Mouse (Mus musculus) heart, postnatal 0 days (tissue): Measurements from ENCODE around the gene Ugt1a10. TPM values are rescaled to one million over a fixed set of nuclear protein-coding genes. Genes with fewer than 3 reads are reported as not detected.

ENCODE experiments used
- ATAC-seq: fragments of 200-750 bp; cut with Nextera tagmentation; 2 replicates; pipeline ENCODE4 v1.8.0; 2017; ENCODE audit warnings: low read depth, moderate number of reproducible peaks, moderate library complexity; ENCODE audit not compliant: insufficient read depth
- DNase-seq: peaks from one replicate; pipeline ENCODE4 v3.0.0-alpha.2; 2016; ENCODE audit warnings: low spot score
- H3K27ac ChIP-seq: fragments of 300-500 bp; sonication (generic); 2 replicates; pipeline ENCODE4 v1.5.1; 2014; ENCODE audit warnings: low read depth, mild to moderate bottlenecking
- H3K27me3 ChIP-seq: fragments of 300-500 bp; sonication (generic); 2 replicates; pipeline ENCODE4 v1.6.1; 2014; ENCODE audit warnings: low read length, mixed read lengths; ENCODE audit not compliant: control insufficient read depth, insufficient read depth
- H3K36me3 ChIP-seq: fragments of 300-500 bp; sonication (generic); replicated peaks from 2 replicates; pipeline ENCODE4 v1.6.1; 2014; ENCODE audit warnings: low read length, mixed read lengths; ENCODE audit not compliant: control insufficient read depth, insufficient read depth
- H3K4me1 ChIP-seq: fragments of 300-500 bp; sonication (generic); 2 replicates; pipeline ENCODE4 v1.6.1; 2014; ENCODE audit warnings: antibody characterized with exemption; ENCODE audit not compliant: control insufficient read depth, insufficient read depth
- H3K4me2 ChIP-seq: fragments of 300-500 bp; sonication (generic); 2 replicates; pipeline ENCODE4 v1.6.1; 2014; ENCODE audit warnings: low read depth, mild to moderate bottlenecking, low read length, moderate library complexity
- H3K4me3 ChIP-seq: fragments of 300-500 bp; sonication (generic); 2 replicates; pipeline ENCODE4 v1.5.1; 2014; ENCODE audit warnings: low read depth, low read length
- H3K9ac ChIP-seq: fragments of 300-500 bp; sonication (generic); replicated peaks from 2 replicates; pipeline ENCODE4 v1.6.1; 2014; ENCODE audit warnings: low read depth, low read length, mixed read lengths
- H3K9me3 ChIP-seq: fragments of 300-500 bp; sonication (generic); replicated peaks from 2 replicates; pipeline ENCODE4 v1.6.1; 2016; ENCODE audit warnings: low read length; ENCODE audit not compliant: control insufficient read depth
- CTCF ChIP-seq: IDR thresholded peaks from 2 replicates; pipeline ENCODE4 v1.5.1; 2016; ENCODE audit warnings: antibody characterized with exemption, control low read depth, low read depth
- EP300 ChIP-seq: IDR thresholded peaks from 2 replicates; pipeline ENCODE4 v1.6.1; 2016; ENCODE audit warnings: antibody characterized with exemption, low read depth
- WGBS: fragments of 180-500 bp; shearing (Covaris S2); extraction: QIAGEN DNeasy Blood & Tissue Kit; methylation state at CpG from one replicate; pipeline ENCODE4 v1.1.7; 2014; 5-methylcytosine and 5-hydroxymethylcytosine counted together
- polyA plus RNA-seq: library from polyadenylated mRNA; unstranded; fragments of >200 nt; fragmentation: Nextera tagmentation; extraction: Ambion mirVana; gene quantifications from 2 replicates; pipeline ENCODE4 v1.2.1, GENCODE M21; 2015
- total RNA-seq: library from RNA; depleted of rRNA; stranded (reverse); fragments of >200 nt; gene quantifications from 2 replicates; pipeline ENCODE4 v1.2.3, GENCODE M21; 2014; ENCODE audit warnings: low replicate concordance

Ugt1a10 gene
- total and polyA plus RNA-seq, 2 experiments from 2014 or later = not detected

DNA sequence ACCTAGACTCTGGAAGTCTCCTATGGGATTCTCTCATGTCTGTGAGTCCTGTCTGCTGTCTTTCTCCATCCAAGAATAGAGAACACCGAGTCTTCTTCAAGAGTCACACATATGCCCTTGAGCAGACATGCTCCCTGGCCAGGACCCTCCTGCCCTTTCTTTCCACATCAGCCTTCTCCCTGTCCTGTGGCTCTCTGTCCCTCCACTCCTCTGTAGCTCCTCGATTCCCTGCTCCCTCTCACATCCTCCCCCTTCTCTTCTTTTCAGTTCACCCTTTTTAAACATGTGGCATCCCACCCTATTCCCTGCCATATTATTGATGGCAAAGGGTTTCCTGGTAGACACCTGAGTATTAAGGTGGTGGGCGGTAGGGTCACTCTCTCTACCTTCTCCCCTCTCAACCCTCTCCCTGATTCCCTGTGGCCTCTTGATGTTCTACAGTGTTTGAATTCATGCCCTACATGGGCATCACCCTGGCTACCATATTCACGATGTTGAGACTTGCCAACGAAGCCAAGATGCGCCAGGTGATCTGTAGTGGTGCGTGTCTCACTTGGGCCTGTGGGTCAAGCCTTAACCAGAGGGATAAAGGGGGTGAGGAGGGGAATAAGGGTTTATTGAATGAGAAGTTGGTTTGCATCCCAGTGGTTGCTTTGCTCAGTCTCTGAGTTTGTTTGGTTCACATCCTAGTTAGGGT is 176.8 kb downstream of the Ugt1a10 start:
- no peak for DNase-seq
- H3K36me3 ChIP-seq = no peaks in the 10 kb centered on the region
- 51% methylated on average over 7 of the region's 7 CpGs for WGBS

DNA sequence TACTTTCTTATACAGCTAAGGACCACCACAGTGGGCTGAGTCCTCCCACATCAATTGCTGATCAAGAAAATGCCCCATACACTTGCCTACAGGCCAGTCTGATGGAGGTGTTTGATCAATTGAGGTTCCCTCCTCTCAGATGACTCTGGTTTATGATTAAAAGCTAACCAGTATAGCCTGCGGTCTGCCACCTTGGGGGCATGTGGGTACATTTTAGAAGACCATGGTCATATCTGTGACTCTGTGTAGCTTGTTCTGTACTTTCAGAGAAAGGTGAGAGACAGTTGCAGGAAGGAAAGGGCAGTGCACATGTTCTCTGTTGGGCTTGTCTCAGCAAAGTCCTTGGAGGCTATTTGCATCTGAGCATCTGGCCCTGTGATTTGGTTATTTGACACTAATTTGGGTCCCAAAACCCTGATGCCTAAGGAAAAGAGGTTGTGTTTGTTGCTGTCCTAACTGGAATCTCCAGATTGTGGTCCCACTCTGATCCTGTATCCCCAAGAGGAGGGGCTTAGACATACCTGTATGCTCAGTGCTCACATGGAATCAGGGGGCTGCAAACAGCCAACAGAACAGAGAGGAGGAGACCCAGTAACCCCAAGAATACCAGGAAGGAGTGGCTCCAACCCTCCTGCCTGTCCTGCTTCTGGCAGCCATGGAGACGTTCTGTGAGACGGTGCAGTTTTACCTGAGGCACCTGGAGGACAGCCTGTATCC is 177.6 kb downstream of the Ugt1a10 start:
- peaks cover 92% of the 10 kb centered on the region for H3K9me3 ChIP-seq
- no peak overlapping the region for H3K9ac ChIP-seq
- WGBS = 41% methylated on average over 3 of the region's 3 CpGs
- H3K36me3 ChIP-seq = no peaks in the 10 kb centered on the region
- H3K4me1 ChIP-seq = no peaks in the 10 kb centered on the region
- ATAC-seq = no peak
- H3K4me3 ChIP-seq = no peak overlapping the region
- H3K27me3 ChIP-seq = no peaks in the 10 kb centered on the region
- no peak overlapping the region for H3K4me2 ChIP-seq
- DNase-seq = no peak
- no peak overlapping the region for H3K27ac ChIP-seq
- TF ChIP-seq CTCF (no peak), EP300 (no peak)

More for the DNA sequence above, 176.8 kb downstream of the Ugt1a10 start:
- Histone ChIP-seq H3K4me2 (no peak overlapping the region), H3K27me3 (no peaks in the 10 kb centered on the region), H3K4me1 (no peaks in the 10 kb centered on the region), H3K9me3 (peaks cover 93% of the 10 kb centered on the region), H3K27ac (no peak overlapping the region), H3K4me3 (no peak overlapping the region), H3K9ac (no peak overlapping the region)
- TF ChIP-seq EP300 = no peak
- TF ChIP-seq CTCF = no peak
- ATAC-seq = no peak

DNA sequence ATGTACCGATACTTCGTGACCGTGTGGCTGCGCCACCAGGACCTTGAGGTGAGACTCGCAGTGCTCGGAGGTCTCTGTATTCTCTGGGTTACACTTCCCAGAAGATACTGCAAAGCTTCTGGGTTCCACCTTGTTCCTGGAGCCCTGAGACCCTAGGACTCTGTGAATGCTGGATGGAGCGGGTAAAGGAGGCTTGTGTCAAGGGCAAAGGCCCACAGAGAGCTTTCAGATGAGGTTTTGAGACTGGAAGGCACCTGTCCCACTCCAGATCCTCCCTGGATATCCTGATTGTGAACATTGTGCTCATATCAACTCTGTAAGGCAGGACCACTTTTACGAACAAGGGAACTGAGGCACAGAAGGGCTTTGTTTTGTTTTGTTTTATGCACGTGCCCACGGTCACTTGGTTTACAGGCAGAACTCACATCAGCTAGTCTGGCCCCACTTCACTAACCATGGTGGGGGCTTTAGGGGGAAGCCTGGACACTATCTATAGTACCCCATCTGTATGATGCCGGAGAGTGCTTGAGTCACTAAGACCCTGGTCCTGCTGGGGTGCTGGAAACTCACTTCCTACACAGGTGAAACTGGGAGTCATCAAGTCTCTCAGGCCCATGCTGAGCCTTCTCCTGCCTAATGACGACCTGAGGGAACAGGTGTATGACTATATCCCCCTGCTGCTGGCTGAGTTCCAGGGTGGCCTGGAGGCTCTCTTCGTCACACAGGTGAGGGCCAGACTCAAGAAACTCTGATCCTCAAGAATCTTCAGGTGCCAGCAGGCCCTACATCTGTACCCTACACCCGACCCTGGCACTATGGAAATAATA is 178.4 kb downstream of the Ugt1a10 start:
- no peaks in the 10 kb centered on the region for H3K4me1 ChIP-seq
- H3K27me3 ChIP-seq = no peaks in the 10 kb centered on the region
- TF ChIP-seq EP300 (no peak), CTCF (no peak)
- WGBS = 60% methylated on average over 14 of the region's 14 CpGs
- no peak overlapping the region for H3K9ac ChIP-seq
- H3K4me3 ChIP-seq = no peak overlapping the region
- peaks cover 93% of the 10 kb centered on the region for H3K9me3 ChIP-seq
- ATAC-seq = 0 out of 2 replicates have a peak, but pooled peaks have one; percentile 1
- no peak overlapping the region for H3K27ac ChIP-seq
- no peak overlapping the region for H3K4me2 ChIP-seq
- no peaks in the 10 kb centered on the region for H3K36me3 ChIP-seq
- DNase-seq = no peak

DNA sequence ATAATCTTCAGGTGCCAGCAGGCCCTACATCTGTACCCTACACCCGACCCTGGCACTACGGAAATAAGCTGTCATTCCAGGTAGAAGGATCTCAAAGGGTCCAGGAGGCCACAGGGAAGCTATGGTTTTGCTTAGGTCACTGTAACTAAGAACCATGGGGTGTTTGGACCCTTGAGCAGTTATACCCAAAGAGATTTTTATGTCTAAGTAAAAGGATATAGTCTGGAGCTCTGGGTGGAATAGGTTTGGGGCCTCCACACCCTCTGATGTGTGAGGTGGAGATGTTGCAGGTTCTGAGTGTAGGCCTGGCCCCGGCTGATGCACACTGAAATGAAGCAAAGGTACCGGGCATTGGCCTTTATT is 179.0 kb downstream of the Ugt1a10 start:
- Histone ChIP-seq H3K27ac (no peak overlapping the region), H3K9ac (no peak overlapping the region), H3K4me3 (no peak overlapping the region), H3K9me3 (peaks cover 95% of the 10 kb centered on the region), H3K4me2 (no peak overlapping the region), H3K27me3 (no peaks in the 10 kb centered on the region), H3K36me3 (no peaks in the 10 kb centered on the region), H3K4me1 (no peaks in the 10 kb centered on the region)
- no peak for ATAC-seq
- TF ChIP-seq CTCF (no peak), EP300 (no peak)
- DNase-seq = no peak
- WGBS = 51% methylated on average over 4 of the region's 4 CpGs

DNA sequence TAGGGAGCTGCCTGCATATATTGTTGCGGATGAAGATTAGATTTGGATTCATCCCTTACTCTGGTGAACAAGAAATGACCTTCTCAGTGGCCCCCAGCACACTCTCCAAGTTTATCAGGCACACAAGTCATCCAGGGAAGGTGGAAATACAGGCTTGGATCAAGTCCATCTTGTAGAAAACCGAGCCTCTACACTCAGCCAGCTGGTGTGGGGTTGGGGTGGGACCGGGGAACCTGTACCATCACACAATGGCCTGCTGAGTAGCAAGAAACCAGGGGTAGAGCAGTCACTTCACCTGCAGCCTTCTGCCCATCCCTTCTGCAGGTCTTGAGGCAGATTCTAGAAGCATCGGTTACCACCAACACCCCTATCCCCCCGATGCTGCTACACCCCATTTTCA is 179.5 kb downstream of the Ugt1a10 start:
- Histone ChIP-seq H3K27me3 (no peaks in the 10 kb centered on the region), H3K27ac (no peak overlapping the region), H3K36me3 (no peaks in the 10 kb centered on the region), H3K4me3 (no peak overlapping the region), H3K9ac (no peak overlapping the region), H3K4me1 (no peaks in the 10 kb centered on the region), H3K9me3 (peaks cover 95% of the 10 kb centered on the region), H3K4me2 (no peak overlapping the region)
- DNase-seq (no peak), ATAC-seq (no peak)
- WGBS = 38% methylated on average over 5 of the region's 5 CpGs
- TF ChIP-seq CTCF (no peak), EP300 (no peak)
